Mouse (Mus musculus) layer of hippocampus, postnatal 10 days (tissue): ENCODE results near the gene Arhgap24. TPM values are rescaled to one million over a fixed set of nuclear protein-coding genes. Genes with fewer than 3 reads are reported as not detected.
"Not testable (repeated sequence)": the region's sequence is repeated elsewhere in the genome, so short reads cannot be mapped to it uniquely, and the experiment has no call there.

Source experiments
- DNase-seq, 2 experiments: peaks; one replicate each; pipeline ENCODE4 v3.0.0; 2021; ENCODE audit warnings: low spot score in 2 of 2
- total RNA-seq, 2 experiments: library from RNA; stranded (reverse); gene quantifications; 2 replicates each; pipeline ENCODE4 v1.2.3; 2021

The Arhgap24 gene
- total RNA-seq, 2 experiments from 2014 or later, result 6.9 to 7.7 TPM

DNA sequence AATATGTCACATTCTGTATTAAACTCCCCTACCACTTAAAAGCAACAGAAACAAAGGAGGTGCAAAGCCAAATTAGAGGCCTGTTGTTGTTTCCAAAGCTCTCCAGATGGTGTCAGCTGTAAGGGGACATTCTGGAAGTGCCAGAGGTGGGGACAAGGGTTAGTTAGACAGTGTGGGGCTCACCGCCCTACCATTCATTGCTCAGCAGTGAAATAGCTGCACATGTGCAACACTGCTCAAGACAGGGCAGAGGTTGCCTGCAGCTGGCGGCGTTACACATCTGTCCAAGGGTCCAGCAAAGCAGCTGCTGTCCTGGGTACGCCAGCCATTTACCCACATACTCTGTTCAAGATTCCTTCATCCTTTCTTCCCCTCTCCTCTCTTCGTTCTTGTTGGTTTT, 387.0 kb downstream of the Arhgap24 start:
- no peak for DNase-seq

DNA sequence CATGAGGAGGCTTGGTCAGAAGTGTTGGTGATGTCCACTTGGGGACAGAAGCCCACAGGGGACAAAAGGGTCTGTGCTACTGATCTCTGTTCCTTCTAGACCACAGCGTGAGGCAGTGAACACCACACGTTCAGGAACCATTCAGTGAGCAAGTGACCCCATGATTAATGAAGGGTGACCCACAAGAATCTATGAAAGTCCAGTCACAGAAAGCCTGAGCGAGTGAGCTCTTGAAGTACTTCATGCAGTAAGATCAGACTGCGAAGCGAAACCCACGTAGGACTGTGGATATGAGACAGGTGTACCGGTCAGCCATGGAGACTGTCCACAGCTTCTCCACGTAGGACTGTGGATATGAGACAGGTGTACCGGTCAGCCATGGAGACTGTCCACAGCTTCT, 391.8 kb downstream of the Arhgap24 start:
- not testable (repeated sequence) for DNase-seq

DNA sequence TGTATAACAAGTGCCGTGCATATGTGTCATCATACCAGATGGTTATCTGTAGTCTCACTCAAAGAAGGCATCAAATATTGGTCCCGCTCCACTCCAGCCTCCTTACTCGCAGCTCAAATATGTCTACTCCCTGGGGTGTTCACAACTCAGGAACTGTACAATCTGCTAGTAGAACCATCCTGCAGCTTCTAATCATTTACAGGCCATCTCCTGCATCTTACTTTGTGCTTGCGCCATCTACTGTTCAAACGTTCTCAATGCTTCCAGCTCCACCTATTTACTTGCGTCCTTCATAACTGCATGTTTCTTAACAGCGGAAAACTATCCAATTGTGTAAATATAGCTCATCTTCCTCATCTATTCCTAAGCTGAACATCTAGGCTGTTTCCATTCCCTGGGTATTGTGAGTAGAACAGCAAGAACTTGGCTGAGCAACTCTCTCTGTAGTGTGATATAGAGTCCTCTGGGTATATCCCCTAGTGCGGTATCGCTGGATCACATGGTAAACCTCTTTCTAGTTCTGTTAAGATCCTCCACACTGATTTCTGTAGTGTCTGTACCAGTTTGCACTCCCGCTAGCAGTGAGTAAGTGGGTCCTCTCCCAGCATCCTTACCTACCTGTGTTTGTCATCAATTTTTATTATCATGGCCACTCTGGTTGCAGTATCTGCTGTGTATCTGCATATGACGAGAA, 393.6 kb downstream of the Arhgap24 start:
- DNase-seq, result peak; percentile 59 to 71

DNA sequence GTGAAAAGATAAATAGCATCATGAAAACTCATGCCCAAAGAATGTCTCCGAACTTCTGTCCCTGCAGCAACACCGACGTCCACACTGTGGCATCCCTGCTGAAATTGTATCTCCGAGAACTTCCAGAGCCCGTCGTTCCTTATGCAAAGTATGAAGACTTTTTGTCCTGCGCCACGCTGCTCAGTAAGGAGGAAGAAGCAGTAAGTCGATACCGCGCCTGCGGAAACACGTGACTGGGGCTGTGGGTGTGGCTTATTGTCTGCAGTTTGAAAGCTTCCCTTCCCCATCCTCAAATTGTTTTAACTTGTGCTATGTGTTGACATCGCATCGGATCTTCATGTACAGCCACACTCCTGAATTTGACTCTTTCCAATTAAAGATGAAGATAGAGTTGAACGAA, 394.4 kb downstream of the Arhgap24 start:
- DNase-seq, result no peak

DNA sequence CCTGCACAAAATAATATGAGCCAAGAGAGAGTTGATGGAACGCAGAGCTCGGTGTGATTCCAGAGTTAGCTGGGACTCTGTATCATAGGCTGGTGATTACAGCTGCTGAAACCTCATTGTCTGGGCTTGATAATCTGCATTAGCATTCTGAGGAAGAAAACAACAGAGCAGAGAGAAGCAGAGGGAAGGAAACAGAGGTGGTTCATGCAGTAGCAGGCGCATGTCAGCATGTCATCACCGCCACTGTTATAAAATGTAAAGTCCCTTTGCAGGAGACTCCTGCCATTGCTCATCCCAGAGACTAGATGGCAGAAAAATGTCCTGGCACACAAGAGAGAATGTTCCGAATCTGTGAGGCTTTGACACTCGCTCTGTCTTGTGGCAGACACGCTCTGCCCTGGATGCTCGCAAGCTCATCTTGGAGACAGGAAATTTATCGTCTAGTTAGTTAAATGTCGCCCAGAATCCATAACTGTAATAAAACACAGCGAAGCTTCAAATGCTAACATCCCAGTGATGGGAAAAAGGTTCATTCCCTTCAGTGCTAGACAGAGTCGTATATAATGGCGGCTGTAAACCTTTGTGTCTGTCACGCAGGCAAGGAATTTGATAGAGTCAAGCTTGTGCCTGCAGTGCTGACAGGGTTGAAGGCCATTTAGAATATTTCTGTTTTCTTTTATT, 407.4 kb downstream of the Arhgap24 start:
- DNase-seq, result no peak

DNA sequence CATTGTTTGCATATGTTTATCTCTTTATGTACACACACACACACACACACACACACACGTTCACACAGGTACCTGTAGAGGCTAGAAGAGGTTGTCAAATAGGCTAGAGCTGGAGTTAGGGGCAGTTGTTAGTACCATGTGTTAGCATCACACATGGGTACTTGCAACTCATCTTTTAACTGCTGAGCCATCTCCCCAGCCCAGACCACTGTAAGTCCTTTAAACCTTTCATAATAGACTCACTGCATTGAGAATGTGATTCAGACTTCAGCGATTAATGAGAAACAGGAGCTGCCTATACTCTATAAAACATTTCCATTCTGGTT, 407.9 kb downstream of the Arhgap24 start:
- DNase-seq, result no peak

DNA sequence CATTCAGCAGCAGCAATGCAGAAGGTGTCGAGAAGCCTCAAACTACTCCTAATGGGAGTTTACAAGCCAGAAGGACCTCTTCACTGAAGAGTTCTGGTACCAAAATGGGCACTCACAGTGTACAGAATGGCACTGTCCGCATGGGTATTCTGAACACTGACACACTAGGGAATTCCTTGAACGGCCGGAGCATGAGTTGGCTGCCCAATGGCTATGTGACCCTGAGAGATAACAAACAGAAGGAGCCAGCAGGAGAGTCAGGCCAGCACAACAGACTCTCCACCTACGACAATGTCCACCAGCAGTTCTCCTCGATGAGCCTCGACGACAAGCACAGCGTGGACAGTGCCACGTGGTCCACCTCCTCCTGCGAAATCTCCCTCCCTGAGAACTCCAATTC, 411.0 kb downstream of the Arhgap24 start:
- no peak for DNase-seq

DNA sequence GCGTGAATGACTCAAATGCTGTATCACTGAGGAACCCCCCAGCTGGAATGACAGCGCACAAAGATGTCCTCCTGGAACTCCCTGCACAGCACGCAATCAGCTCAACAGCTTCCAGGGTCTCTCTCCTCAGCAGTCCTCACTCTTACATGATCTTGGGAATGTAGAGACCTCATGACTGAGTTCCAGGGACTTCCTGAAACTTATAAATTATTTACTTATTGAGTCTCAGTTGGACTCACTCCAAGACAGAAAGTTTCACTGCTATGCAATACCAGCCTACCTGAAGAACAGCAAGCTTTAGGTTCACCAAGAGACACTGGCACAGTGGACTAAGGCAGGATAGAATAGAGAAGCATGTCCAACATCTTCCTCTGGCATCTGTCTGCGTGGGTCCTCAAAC, 417.1 kb downstream of the Arhgap24 start:
- DNase-seq, result no peak

DNA sequence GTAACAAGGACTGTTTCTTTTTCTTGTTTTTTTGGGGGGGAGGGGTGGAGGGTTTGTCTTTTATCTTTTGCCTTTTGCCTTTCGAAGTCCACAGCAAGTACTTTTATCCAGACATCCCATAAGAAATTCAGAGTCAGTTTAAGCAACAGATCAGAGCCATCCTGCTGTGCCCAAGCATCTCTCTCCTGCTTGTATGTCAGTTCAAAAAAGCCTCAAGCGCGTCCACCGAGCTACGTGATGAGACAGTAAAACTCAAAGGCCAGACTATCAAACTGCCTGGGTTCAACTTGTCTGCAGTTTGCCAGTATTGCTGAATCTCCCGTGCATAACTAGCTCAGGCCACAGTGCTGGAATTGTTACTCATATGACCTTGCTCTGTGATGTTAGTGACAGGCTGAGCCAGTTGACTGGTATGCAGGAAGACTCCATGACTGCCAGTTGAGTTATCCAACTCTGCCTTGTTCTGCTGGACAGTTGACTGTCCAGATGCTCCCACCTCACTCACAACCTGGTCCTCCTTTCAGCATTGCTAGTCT, 418.6 kb downstream of the Arhgap24 start:
- DNase-seq, result no peak

DNA sequence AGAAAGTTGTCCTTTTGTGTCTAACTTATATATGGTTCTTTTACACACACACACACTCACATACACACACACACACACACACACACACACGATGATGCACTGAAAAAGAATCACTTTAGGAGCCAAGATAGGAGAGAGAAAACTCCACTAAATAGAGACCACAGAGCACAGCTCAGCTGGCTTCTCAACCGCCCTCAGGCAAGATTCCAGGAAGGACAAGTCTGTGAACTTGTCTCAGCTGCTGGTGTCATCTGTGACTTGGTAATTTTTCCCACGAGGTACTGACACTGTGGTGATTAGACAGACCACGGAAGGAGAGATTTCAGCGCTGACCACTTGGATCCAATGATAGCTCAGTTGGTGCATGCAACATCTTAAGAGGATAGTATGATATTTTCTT, 420.0 kb downstream of the Arhgap24 start:
- no peak for DNase-seq

DNA sequence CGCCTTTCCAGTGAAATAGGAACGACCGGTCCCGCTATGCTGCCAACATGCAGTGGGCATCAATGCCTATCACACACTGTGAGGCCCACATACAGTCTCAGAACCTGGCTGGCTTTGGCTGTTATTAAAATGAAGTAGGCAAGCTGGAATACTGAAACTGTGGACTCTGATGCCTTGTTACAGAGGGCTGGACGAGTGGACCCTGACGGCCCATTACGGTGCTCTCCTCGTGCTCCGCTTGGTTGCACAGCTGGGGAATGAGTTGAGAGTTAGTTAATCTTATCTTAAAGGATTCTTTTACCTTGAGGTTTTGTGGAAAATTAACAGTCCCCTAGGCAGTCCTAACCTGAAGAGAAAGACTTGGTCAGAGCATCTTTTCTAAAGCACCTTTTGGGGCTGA, 422.3 kb downstream of the Arhgap24 start:
- DNase-seq, result no peak

DNA sequence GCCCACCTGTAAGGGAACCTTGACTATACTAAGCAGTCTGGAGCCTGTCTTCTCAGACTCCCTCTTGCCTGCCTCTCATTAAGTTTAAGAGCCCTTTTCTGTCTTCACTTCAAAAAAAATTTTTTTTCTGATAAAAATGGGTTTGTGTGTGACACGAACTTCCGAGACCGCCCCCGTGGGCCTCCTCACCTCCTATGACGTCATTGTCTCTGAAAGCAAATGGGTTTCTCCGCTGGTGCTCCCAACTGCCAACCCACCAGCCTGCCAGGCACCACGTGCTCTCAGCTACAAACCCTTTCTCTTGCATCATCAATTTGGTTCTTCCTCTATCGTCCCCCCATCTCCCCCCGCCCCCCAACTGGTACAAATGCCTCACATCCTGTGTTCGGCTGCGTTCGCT, 422.9 kb downstream of the Arhgap24 start:
- DNase-seq, result no peak

DNA sequence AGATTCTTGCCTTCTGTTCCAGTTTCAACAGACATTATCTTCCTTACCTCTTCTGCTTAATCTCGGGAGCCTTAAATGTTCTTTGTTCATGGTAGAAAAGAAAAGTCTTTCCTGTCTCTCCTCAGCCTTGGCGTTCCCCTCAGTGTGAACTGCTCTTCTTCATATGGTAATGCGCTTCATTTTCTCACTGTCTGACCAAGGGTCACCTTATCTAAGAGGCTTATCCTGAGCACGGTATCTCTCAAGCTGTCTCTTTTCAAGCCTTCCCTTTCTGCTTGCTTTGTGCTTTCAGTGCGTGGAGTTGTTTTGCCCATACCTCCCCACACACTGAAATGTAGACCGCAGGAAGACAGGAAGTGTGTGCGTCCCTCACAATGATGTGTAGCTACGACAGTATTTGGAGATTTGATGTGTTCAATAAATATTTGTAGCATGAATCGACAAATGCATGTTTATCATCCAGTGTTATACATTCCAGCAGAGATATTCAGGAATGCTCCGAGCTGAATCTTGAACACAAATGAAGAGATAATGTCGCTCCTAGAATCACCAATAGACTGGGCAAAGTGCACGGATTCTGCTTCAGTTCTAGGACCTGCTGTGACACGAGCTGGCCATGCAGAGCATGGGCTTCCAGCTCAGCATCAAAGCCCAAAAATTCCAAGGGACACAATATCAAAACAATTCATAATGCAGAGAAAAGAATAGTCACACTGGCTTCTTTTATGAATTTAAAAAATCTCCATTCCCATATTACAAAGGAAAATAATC, 424.4 kb downstream of the Arhgap24 start:
- no peak for DNase-seq

DNA sequence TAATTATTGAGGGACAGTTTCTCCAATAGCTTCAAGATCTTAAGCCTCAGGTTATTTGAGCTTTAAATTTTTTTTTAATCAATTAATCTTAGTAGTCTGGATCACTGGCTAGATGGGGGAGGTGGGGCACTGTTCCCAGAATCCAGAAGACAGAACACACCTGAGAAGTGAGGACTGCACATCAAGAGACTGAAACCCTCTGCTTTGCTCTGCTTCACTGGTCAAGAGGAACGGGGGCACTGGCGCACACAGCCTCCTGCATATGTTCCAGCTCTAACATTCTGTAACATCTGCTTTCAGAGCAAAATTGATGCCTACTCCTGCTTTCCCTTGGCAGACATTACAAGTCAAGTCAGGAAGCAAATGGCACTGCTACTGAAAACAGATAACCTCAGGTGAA, 439.0 kb downstream of the Arhgap24 start:
- DNase-seq, result no peak

DNA sequence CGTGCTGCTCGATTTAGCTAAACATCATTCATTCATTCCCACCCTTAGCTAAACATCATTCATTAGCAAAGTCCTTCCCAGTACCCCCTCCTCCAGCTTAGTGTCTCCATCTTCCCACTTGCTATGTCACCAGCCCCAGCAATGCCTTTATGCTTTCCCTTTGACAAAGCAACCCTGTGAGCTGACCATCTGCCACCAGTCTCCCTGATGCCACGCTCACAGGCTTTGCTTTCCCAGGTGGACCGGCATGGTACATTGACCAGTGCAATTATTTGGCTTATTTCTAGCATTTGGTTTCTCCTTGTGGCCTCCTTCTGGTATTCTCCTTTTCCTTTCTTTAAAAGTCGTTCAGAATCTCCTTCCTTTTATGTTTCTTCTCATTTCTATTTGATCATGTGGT, 445.6 kb downstream of the Arhgap24 start:
- DNase-seq, result no peak

DNA sequence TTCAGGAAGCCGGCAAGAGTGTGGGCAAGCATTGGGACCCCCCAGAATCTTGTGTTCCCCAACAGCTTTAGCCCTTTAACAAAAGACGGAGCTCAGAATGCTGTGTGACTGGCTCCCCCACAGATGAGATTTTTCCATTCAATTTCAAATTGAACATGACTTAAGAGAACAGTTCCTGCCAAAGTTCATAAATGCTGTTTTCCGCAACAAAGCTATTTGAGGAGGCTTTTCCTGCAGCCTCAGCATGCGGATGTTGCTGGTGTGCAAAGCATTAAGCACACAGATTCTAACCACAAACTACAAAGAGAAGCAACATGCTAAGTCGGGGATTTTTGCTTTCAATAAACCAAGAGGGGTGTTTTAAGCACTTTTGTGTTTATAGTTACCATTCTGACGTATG, 449.0 kb downstream of the Arhgap24 start:
- no peak for DNase-seq

DNA sequence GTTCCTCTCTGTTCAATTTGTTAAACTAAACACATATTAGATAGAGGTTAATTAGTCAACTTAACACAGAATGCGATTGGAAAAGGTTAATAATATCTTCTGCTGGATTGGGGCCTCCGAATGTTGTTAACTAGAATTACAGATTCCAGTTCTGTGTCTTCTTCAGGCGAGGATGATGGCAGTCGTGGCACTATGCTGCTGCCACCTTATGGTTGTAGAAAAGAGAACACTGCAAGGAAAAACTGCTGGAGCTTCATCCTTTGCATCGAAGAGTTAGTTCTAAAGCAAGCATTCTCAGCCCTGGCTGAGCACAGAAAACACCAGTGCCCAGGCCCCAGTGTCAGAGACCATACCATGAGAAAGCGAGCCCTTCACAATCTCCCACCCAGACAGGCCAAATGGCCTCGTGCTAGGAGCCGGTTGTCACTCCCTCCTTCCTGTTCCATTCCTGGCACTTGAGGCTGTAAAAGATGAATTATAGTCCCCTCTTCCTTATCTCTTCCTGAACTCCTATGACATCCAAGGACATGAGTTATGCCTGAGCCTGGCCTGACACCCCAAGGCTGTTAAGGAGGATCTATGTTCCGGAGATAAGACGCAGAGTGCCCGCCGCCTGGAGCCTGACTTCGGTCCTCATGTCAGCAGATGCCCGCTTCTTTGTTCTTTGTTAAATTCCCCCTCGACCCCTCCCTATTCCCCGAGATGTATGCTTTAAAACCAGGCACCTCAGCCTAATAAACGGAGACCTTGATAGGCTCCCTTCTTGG, 462.9 kb downstream of the Arhgap24 start:
- not testable (repeated sequence) for DNase-seq

DNA sequence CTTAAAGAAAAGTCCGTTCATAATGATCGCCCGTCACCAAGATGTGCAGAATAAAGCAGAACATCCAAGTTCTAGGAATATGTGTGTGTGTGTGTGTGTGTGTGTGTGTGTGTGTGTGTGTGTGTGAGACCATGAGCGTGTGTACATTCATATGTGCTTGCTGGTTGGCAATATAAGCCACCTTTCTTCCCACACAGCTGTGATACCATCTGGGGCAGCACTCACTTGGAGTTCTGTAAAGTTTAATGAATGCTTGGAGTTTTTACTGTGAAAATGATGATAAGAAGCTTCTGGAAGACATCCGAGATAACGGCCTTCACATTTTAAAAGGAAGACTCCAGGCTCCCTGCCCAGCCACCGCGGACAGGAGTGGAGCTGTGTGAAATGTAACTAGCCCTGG, 465.4 kb downstream of the Arhgap24 start:
- peak in 1 of 2 experiments; percentile 23 for DNase-seq

DNA sequence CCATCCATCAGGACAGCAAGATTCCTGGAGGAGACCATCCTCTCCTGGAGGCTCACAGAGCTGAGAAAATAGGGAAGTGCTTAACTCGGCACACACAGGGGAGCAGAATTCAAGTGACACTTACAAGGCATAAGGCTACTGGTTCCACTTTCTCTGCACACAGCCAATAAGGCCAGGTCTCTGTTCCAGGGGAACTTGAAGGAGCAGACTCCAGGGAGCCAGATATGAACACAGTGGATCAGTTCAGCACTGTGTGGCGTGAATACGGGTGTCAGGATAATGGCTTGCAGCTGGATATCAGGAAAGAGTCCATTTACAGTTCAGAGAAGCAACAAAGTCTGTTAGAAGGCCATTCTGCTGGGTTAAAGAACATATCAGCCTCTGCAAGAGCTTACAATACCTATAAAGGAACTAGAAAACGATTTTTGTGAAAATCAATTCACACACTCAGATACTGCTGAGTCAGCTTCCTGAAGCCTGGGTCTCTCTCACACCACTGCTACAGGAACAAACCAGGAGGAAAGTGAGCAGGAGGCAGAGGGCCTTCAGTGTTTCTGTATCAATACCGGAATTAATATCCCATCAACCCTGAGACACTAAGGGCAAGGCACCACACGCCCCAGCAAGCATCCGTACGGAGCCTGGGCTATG, 466.0 kb downstream of the Arhgap24 start:
- no peak for DNase-seq
